Mouse (Mus musculus) 3T3-L1 (cell line): Measurements from ENCODE around the gene Crcp.
A peak's percentile ranks its signal among the peaks of the same experiment; 100 is the strongest.

ENCODE experiments used
- DNase-seq: peaks from one replicate; pipeline ENCODE4 v3.0.0-alpha.2; 2015; ENCODE audit warnings: low read depth, low spot score

Gene Crcp

GRCm38 (mm10) chr5:130029142-130029897 is at the start of gene Crcp, which contains the start of gene Asl:
Crcp (plus strand) TSS chr5:130029290.
Asl (minus strand) TSS chr5:130029247.
- DNase-seq: peak; percentile 83

GRCm38 (mm10) chr5:129980216-129980615 is 48.9 kb upstream of the Crcp start:
- no peak for DNase-seq

GRCm38 (mm10) chr5:129989376-129989775 is 39.7 kb upstream of the Crcp start:
- no peak for DNase-seq

GRCm38 (mm10) chr5:129991898-129992297 is 37.2 kb upstream of the Crcp start:
- DNase-seq: no peak

- DNase-seq: no peak
Measured at GRCm38 (mm10) chr5:129993374-129993773, 35.7 kb upstream of the Crcp start.

GRCm38 (mm10) chr5:129994989-129995388 is 34.1 kb upstream of the Crcp start:
- DNase-seq: no peak

- peak; percentile 40 for DNase-seq
Measured at GRCm38 (mm10) chr5:129997700-129998099, 31.4 kb upstream of the Crcp start.

- DNase-seq: peak; percentile 86
Measured at GRCm38 (mm10) chr5:129999097-129999496, 30.0 kb upstream of the Crcp start.

- no peak for DNase-seq
Measured at GRCm38 (mm10) chr5:130000735-130001134, 28.4 kb upstream of the Crcp start.

GRCm38 (mm10) chr5:130001356-130001987 is 27.6 kb upstream of the Crcp start:
- DNase-seq: peak; percentile 56

- peak; percentile 98 for DNase-seq
Measured at GRCm38 (mm10) chr5:130002301-130003146, 26.6 kb upstream of the Crcp start, which contains the start of gene Gusb. Gusb (minus strand) TSS chr5:130003049.

- DNase-seq: peak; percentile 61
Measured at GRCm38 (mm10) chr5:130003229-130003628, 25.9 kb upstream of the Crcp start.

- DNase-seq: peak; percentile 41
Measured at GRCm38 (mm10) chr5:130007344-130007743, 21.7 kb upstream of the Crcp start.

GRCm38 (mm10) chr5:130008034-130008590 is 21.0 kb upstream of the Crcp start:
- no peak for DNase-seq

GRCm38 (mm10) chr5:130009784-130010183 is 19.3 kb upstream of the Crcp start:
- DNase-seq: no peak

GRCm38 (mm10) chr5:130010961-130011360 is 18.1 kb upstream of the Crcp start:
- DNase-seq: no peak

GRCm38 (mm10) chr5:130015104-130015503 is 14.0 kb upstream of the Crcp start:
- no peak for DNase-seq

GRCm38 (mm10) chr5:130019461-130019860 is 9.6 kb upstream of the Crcp start:
- peak; percentile 72 for DNase-seq

- DNase-seq: no peak
Measured at GRCm38 (mm10) chr5:130021361-130021966, 7.6 kb upstream of the Crcp start.

GRCm38 (mm10) chr5:130022366-130022765 is 6.7 kb upstream of the Crcp start:
- DNase-seq: no peak

GRCm38 (mm10) chr5:130023067-130023766 is 5.9 kb upstream of the Crcp start:
- DNase-seq: no peak
